Mouse (Mus musculus): ENCODE results near the gene Gm13276. TPM values are rescaled to one million over a fixed set of nuclear protein-coding genes. Genes with fewer than 3 reads are reported as not detected.

The Gm13276 gene
- polyA plus RNA-seq (2014; fragmentation: Illumina TruSeq; extraction: RNeasy Lipid Tissue Mini Kit (QIAGEN cat#74804)), result not detected

GRCm38 (mm10) chr4:88785409-88785808 is at the start of gene Gm13276:
Gene Gm13276, plus strand, starts transcription at chr4:88785709.

GRCm38 (mm10) chr4:88754818-88755340 is 30.6 kb upstream of the Gm13276 start, which contains the start of gene Gm13271:
Gene Gm13271, plus strand, starts transcription at chr4:88754868.

GRCm38 (mm10) chr4:88759610-88760268 is 25.8 kb upstream of the Gm13276 start, which contains the start of gene Gm13283:
Gene Gm13283, plus strand, starts transcription at chr4:88760119.

GRCm38 (mm10) chr4:88773534-88773933 is 12.0 kb upstream of the Gm13276 start, which contains the start of gene Gm13290:
Gene Gm13290, plus strand, starts transcription at chr4:88773834.

GRCm38 (mm10) chr4:88776622-88777021 is 8.9 kb upstream of the Gm13276 start, which contains the start of gene Gm13289:
Gene Gm13289, plus strand, starts transcription at chr4:88776922.

GRCm38 (mm10) chr4:88779550-88779949 is 6.0 kb upstream of the Gm13276 start, which contains the start of gene Gm13272:
Gene Gm13272, plus strand, starts transcription at chr4:88779850.

GRCm38 (mm10) chr4:88781831-88782230 is 3.7 kb upstream of the Gm13276 start, which contains the start of gene Ifnz:
Gene Ifnz, plus strand, starts transcription at chr4:88782131.

GRCm38 (mm10) chr4:88788402-88788801 is 2.9 kb downstream of the Gm13276 start, which contains the start of gene Gm13277:
Gene Gm13277, plus strand, starts transcription at chr4:88788632.

GRCm38 (mm10) chr4:88791250-88791649 is 5.7 kb downstream of the Gm13276 start, which contains the start of gene Gm13278:
Gene Gm13278, plus strand, starts transcription at chr4:88791550.

GRCm38 (mm10) chr4:88793936-88794675 is 8.6 kb downstream of the Gm13276 start, which contains the start of gene Gm13275:
Gene Gm13275, plus strand, starts transcription at chr4:88794487.

GRCm38 (mm10) chr4:88797097-88797496 is 11.6 kb downstream of the Gm13276 start, which contains the start of gene Gm13279:
Gene Gm13279, plus strand, starts transcription at chr4:88797397.

GRCm38 (mm10) chr4:88799365-88799764 is 13.9 kb downstream of the Gm13276 start, which contains the start of gene Gm13285:
Gene Gm13285, plus strand, starts transcription at chr4:88799665.

GRCm38 (mm10) chr4:88802954-88803353 is 17.4 kb downstream of the Gm13276 start, which contains the start of gene Gm13287:
Gene Gm13287, plus strand, starts transcription at chr4:88803254.

GRCm38 (mm10) chr4:88805231-88805630 is 19.7 kb downstream of the Gm13276 start, which contains the start of gene Gm13288:
Gene Gm13288, plus strand, starts transcription at chr4:88805531.

GRCm38 (mm10) chr4:88815928-88816327 is 30.4 kb downstream of the Gm13276 start, which contains the start of gene Ifna7:
Gene Ifna7, plus strand, starts transcription at chr4:88816228.

GRCm38 (mm10) chr4:88819659-88820058 is 34.1 kb downstream of the Gm13276 start, which contains the start of gene Ifna11:
Gene Ifna11, plus strand, starts transcription at chr4:88819959.

GRCm38 (mm10) chr4:88827116-88827515 is 41.6 kb downstream of the Gm13276 start, which contains the start of gene Ifna6:
Gene Ifna6, plus strand, starts transcription at chr4:88827416.

GRCm38 (mm10) chr4:88835225-88835624 is 49.7 kb downstream of the Gm13276 start, which contains the start of gene Ifna5:
Gene Ifna5, plus strand, starts transcription at chr4:88835525.

